Mouse (Mus musculus): Measurements from ENCODE around the gene Armh2. TPM values are rescaled to one million over a fixed set of nuclear protein-coding genes. Genes with fewer than 3 reads are reported as not detected.
A peak's percentile ranks its signal among the peaks of the same experiment; 100 is the strongest.

The Armh2 gene
- not detected for total RNA-seq (2021)

GRCm38 (mm10) chr13:24741028-24741427, at the start of gene Armh2:
Gene Armh2, plus strand, starts transcription at chr13:24741232.
- intact Hi-C loops (cut with DNase I) = no loop called here
- no peak for DNase-seq (ENCODE audit: extremely low spot score in 1 of 2, low spot score in 2 of 2)

DNA sequence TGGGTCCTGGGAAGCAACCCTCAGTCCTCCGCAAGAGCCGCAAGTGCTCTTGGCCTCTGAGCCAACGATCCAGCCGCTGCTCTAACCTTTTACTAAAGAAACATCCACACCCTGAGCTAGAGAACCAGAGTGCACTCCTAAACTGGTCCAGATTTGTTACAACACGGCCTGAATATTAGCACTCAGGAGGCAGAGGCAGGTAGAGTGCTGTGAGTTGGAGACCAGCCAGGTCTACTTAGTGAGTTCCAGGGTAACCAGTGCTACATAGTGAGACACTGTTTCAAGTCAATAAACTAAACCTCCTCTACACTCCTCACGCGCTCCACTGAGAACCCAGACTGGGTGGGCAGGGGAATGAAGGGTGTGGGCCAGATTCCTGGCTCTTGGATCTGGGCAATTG, 47.7 kb upstream of the Armh2 start:
- intact Hi-C loops (cut with DNase I) = no loop called here
- DNase-seq (ENCODE audit: extremely low spot score in 1 of 2, low spot score in 2 of 2) = no peak

DNA sequence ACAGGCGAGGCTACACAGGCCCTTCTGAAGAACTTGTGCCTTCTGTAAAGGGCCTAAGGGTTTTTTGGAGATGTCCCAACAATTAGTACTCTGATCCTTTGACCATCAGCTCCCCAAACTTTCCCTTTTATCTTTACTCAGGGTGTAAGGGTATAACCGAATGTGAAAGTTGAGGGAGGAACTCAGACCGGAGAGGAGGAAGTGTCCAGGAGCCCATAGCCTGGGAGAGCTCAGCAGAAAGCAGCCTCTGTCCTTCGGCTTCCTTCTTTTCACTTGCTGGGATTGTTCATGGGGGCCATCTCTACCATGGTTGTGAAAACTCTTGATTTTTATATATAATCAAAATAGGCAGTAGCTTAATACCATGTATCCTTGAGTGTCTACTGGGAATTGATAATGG, 42.3 kb upstream of the Armh2 start:
- DNase-seq (ENCODE audit: extremely low spot score in 1 of 2, low spot score in 2 of 2) = no peak
- intact Hi-C loops (cut with DNase I) = no loop called here

GRCm38 (mm10) chr13:24702128-24702527, 38.9 kb upstream of the Armh2 start:
- intact Hi-C loops (cut with DNase I) = no loop called here
- DNase-seq (ENCODE audit: extremely low spot score in 1 of 2, low spot score in 2 of 2) = no peak

- intact Hi-C loops (cut with DNase I) = no loop called here
- no peak for DNase-seq (ENCODE audit: extremely low spot score in 1 of 2, low spot score in 2 of 2)
Measured at GRCm38 (mm10) chr13:24709656-24710396, 31.2 kb upstream of the Armh2 start.

DNA sequence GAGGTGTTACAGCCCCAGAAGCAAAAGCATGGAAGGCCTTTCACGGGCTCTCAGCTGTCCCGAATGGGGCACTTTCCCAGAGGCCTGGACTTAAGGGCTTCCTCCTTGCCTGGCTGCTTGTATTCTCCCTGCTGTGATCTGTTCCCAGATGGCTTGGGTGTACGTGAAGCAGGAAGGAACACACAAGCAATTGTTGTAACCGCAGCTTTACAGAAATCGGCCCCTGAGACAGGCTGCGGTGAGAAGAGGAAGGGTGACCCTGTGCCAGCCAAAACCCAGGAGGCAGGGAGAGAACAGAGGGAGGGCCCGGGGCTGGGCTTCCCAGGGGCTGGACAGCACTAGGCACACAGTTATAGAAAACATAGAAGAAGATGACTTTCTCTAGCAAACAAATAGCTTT, 30.1 kb upstream of the Armh2 start:
- DNase-seq (ENCODE audit: extremely low spot score in 1 of 2, low spot score in 2 of 2) = peak in 1 of 2 experiments; percentile 34
- intact Hi-C loops (cut with DNase I) = no loop called here

- DNase-seq (ENCODE audit: extremely low spot score in 1 of 2, low spot score in 2 of 2) = no peak
- intact Hi-C loops (cut with DNase I) = no loop called here
Measured at GRCm38 (mm10) chr13:24712581-24713130, 28.4 kb upstream of the Armh2 start.

GRCm38 (mm10) chr13:24713434-24714000, 27.5 kb upstream of the Armh2 start:
- intact Hi-C loops (cut with DNase I) = no loop called here

GRCm38 (mm10) chr13:24714360-24714885, 26.6 kb upstream of the Armh2 start:
- DNase-seq (ENCODE audit: extremely low spot score in 1 of 2, low spot score in 2 of 2) = no peak
- intact Hi-C loops (cut with DNase I) = no loop called here

More at GRCm38 (mm10) chr13:24713434-24714000, 27.5 kb upstream of the Armh2 start:
- DNase-seq (ENCODE audit: extremely low spot score in 1 of 2, low spot score in 2 of 2) = peak; percentile 82 to 90

- intact Hi-C loops (cut with DNase I) = no loop called here
- DNase-seq (ENCODE audit: extremely low spot score in 1 of 2, low spot score in 2 of 2) = no peak
Measured at GRCm38 (mm10) chr13:24715601-24716000, 25.4 kb upstream of the Armh2 start.

- intact Hi-C loops (cut with DNase I) = no loop called here
Measured at GRCm38 (mm10) chr13:24716441-24716840, 24.6 kb upstream of the Armh2 start.

DNA sequence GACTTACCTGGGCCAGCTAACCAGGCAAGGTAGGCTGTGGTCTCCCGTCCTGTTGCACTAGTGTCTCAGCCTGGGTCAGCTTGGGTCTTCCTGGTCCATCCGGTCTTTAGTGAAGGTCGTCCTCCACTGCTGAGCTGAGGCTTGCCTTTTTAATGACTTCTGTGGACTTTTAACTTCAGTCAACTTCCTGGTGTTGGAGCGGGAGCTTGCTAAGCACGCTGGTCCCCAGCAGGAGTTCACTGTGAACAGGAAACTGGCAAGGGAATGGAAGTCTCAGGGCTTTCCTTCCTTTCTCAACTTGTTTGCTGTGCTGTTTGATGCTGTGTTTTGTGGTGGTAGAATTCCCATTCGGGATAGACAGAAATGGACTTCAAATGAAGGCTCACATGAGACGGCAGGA, 23.4 kb upstream of the Armh2 start:
- peak in 1 of 2 experiments; percentile 58 for DNase-seq (ENCODE audit: extremely low spot score in 1 of 2, low spot score in 2 of 2)
- intact Hi-C loops (cut with DNase I) = no loop called here

More at GRCm38 (mm10) chr13:24716441-24716840, 24.6 kb upstream of the Armh2 start:
- DNase-seq (ENCODE audit: extremely low spot score in 1 of 2, low spot score in 2 of 2) = no peak

GRCm38 (mm10) chr13:24721502-24721901, 19.5 kb upstream of the Armh2 start:
- peak in 1 of 2 experiments; percentile 38 for DNase-seq (ENCODE audit: extremely low spot score in 1 of 2, low spot score in 2 of 2)
- intact Hi-C loops (cut with DNase I) = no loop called here

- intact Hi-C loops (cut with DNase I) = no loop called here
- no peak for DNase-seq (ENCODE audit: extremely low spot score in 1 of 2, low spot score in 2 of 2)
Measured at GRCm38 (mm10) chr13:24723699-24724394, 17.2 kb upstream of the Armh2 start.

GRCm38 (mm10) chr13:24724395-24724759, 16.7 kb upstream of the Armh2 start:
- intact Hi-C loops (cut with DNase I) = no loop called here
- no peak for DNase-seq (ENCODE audit: extremely low spot score in 1 of 2, low spot score in 2 of 2)

DNA sequence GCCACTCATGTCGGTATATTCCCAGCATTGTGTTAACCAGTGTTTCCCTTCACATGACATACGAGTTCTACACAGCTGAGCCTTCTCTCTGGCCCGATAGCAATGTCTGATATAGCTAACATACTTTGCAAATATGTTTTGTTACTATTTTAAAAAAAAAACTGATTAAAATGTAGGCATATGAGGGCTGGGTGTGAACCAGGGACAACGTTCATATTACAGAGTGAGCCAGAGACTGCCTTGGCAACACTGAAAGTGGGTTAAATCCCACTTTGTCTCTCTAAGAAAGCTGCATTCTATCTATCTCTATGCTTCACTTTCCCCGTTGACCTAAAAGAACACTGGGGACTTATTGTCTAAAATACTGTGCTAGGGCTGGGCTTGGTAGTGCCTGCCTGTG, 11.9 kb upstream of the Armh2 start:
- no peak for DNase-seq (ENCODE audit: extremely low spot score in 1 of 2, low spot score in 2 of 2)
- intact Hi-C loops (cut with DNase I) = no loop called here

DNA sequence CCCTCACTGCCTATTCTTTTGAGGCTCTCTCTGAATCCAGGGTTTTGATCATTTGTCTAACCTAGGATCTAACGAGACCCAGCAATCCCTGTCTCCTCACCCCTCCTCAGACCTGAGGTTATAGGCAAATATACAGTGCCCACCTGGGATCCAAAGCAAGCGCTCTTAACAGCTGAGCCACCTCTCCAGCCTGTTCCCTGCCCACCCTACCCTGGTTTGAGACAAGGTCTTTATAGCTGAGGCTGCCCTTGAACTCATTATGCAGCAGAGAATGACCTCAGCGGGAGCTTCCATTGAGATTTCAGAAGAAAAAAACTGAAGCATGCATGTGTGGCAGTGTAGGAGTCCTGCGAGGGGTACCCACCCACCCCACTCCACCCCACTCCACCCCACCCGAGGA, 6.5 kb upstream of the Armh2 start:
- no peak for DNase-seq (ENCODE audit: extremely low spot score in 1 of 2, low spot score in 2 of 2)
- intact Hi-C loops (cut with DNase I) = no loop called here

GRCm38 (mm10) chr13:24735608-24736131, 5.4 kb upstream of the Armh2 start:
- DNase-seq (ENCODE audit: extremely low spot score in 1 of 2, low spot score in 2 of 2) = no peak
- intact Hi-C loops (cut with DNase I) = no loop called here

- DNase-seq (ENCODE audit: extremely low spot score in 1 of 2, low spot score in 2 of 2) = no peak
- intact Hi-C loops (cut with DNase I) = no loop called here
Measured at GRCm38 (mm10) chr13:24747823-24748222, 6.8 kb downstream of the Armh2 start.

All from left cerebral cortex, postnatal 10 days (tissue).